Mouse (Mus musculus) spleen, adult 18-20 months (tissue): ENCODE results near the gene Samd8.

ENCODE experiments used
- DNase-seq, 2 experiments: peaks; one replicate each; pipeline ENCODE4 v3.0.0; 2022; ENCODE audit warnings: mixed read lengths in 2 of 2

The Samd8 gene

DNA sequence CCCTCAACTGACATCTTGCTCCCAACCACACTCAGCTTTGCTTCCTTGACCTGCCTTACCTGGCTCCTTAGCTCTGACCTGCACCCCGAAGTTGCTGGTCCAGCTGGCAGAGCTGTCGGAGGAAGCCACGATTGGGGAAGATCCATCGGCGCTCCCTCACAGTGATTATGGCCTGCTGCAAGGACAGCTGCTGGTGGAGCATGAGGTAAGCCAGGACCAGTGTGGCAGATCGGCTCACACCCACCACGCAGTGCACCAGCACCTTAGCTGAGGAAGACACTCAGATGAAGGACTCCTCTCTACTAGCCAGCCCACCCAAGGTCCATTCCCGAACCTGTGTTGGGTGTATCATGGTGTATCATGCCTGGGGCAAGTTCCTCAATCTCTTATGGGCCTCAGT lies 4.1 kb upstream of the Samd8 start:
- no peak for DNase-seq

DNA sequence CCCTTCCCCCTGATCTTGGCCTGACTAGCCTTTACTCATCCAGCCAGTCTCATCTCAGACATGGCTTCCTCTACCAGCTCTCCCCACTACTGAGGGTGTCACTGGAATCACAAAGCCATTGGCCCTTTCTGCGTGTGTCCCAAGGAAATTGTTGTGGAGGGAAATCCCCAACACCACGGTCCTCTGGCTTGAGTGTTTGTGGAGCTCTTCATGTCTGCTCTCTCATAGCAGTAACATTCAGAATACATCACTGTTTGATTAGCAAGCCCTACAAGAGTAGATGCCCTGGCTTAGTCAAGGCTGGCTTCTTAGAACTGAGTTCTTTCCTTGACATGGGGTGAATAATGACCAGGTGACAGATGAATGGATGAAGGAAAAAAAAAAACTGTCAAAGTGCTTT lies 3.5 kb upstream of the Samd8 start:
- DNase-seq: no peak

DNA sequence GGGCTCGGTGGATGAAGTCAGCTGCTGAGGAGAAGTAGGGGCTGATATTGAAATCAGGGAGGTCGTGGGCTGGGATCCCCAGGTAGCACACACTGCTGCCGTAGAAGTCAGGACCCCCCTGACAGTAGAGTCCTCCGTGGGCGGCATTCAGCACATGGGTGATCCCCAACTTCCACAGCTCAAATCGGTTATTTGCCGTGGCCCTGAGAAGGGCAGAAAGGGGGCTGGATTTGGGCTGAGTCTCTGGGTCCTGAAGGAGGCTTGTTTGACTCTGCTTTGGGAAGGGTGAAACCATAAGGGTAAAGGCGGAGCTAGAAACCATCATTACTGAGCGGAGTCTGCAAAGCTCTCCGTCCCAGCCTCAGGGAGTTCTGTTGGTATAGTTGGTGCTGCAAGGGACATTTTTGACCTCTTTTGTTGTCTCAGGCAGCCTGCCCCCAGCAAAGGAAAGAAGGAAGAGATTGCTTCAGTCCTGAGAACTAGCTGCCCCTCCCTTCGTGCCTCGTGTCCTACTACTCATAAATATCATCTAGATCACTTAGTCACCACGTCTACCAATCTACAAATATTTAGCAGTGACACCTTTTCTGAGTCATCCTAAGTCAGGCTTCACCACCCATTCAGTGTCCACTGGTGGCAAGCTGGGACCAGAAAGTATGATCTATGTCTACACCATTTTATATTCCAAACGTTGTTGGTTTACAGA lies 2.7 kb upstream of the Samd8 start:
- DNase-seq: no peak

DNA sequence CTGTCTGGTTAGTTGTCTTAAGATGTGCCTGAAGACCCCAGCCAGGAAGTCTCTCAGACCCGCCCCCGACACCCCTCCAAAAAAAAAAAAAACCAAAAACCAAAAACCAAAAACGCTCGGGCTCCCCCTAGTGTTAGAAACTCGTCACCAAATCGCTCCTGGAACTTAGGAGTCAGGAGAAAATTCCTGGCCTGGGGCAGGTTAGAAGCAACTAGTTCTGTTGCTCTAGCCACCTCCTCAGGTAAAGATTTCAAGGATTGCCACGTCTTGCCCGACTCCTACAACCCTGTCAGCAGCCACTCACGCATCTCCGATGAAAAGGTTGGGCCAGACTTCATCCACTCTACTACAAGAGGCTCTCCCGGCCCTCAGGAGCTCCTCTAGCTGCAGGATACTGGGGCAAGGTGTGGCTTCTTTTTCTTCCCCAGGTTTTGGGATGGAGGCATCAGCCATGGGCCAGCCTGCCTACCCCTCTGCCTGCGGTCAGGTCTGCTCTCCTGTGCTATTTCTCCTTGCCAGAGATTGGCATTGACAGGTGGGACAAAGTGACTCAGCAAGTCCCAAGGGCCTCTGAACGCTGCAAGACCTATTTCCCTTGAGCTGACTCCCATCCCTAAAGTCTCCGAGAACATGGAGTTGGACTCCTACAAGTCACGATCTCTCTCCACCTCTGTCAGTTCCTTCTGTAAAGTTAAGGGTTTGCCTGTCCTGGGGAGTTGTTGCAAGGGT lies 2.0 kb upstream of the Samd8 start:
- DNase-seq: peak in 1 of 2 experiments; percentile 40

DNA sequence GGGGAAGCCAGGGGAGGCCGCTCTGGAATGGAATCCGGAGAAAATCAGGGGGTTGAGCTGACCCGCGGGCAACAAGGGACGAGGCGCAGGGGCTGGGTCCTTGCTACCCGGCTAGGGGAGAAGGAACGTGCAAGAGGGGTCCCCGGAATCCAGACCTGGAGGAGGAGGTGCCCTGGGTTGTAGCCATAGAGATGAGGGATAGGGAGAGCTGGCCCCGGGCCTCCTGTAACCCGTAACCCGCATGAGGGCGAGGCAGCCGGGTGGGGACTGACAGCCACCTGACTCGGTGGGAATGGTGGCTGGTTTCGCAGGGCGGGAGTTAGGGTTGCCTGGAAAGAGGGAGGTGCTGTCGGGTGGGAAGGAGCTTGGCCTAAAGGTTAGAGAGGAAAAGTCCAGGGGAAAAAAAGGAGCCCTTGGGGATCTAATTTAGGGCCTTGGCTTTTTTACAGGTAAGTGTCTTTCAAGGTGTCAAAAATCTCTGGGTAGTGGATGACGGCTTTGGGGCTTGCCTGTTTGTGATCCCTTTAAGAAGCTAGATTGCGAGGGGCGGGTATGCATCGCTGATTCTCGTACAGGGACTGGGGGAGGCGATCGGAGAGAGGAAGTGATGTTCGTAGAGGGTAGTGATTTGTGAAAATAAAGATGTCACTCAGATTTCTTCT lies 681 bp downstream of the Samd8 start, which contains the start of gene Dusp13:
Gene Dusp13, minus strand, starts transcription at position 301 of the 662 bp plus-strand sequence.
- peak; percentile 33 to 44 for DNase-seq

DNA sequence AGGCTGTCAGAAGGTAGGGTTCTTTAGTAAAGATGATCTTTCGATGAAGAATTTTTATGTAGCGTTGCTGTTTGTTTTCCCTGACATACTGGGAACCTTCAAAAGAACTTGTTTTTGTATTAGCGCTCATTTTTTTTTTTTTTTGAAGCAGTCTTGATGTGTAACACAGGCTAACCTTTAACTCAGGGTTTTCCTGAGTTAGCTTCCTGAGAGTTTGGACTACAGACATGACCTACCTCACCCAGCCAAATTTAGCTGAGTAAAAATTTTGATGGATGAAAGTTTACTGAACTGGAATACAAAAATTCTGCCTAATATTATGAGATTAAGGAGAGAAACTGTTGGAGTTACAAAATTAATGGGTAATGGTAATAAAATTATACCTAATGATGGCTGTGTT lies 2.1 kb downstream of the Samd8 start:
- no peak for DNase-seq

DNA sequence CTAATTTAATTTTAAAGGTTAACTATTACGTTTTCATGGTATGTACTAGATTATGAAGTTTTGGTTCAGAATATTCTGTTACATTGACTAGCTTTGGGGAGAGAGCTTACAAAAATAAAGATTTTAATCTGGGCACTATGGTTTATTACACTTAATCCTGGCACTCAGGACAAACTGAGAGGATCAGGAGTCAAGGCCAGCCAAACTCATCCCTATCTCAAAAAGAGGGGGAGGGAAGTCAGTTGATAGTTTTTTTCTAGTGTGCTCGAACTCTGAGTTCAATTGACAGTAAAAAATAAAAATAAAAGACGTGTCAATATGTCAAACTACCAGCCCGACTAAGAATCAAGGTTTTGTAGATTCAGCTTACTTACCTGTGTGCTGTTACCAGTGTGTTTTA lies 3.0 kb downstream of the Samd8 start:
- no peak for DNase-seq

DNA sequence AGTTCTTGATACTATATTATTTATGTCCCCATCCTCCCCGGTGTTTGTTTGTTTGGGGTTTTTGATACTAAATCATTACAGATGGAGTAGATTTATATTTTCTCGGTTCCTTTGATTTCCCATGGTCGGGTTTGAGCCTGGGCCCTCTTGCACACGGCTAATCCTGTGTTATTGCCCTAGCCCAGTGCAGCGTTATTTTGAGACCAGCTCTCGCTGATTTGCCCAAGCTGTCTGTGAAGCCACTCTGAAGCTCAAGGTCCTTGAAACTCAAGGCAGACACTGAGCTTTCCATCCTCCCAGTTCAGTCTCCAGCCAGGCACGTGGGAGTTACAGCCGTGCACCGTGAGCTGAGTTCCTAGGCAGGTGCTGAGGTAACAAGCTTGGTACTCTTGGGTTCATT lies 11.2 kb downstream of the Samd8 start:
- DNase-seq: no peak

DNA sequence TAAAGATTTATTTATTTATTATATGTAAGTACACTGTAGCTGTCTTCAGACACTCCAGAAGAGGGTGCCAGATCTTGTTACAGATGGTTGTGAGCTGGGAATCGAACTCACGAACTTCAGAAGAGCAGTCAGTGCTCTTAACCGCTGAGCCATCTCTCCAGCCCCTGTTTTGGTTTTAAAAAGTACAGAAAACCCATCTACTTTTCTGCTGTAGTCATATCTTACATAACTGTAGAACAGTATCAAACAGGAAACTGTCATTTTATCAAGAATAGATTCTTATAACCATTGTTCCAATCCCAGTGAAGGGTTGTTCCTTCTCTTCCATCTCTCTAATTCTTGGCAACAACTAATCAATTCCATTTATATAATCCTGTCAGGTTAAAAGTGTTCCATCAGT lies 13.4 kb downstream of the Samd8 start:
- DNase-seq: no peak

DNA sequence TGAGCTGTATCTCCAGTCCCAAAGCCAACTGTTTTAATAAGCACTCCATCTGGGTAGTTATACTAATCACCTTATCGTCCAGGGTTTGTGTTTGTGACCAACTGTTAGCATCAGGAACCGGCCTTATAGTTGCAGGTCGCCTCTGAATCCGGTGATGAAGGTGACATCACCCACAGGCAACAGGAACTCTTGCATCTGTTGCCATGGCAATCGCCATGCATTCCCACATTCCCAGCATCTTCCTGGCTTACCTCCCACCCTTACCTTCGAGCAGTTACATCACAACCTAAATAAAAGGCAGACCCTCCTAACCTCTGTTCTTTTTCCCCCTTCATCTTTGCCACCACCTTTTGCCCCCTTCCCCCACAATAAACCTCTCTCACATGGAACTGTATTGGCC lies 14.3 kb downstream of the Samd8 start:
- no peak for DNase-seq

DNA sequence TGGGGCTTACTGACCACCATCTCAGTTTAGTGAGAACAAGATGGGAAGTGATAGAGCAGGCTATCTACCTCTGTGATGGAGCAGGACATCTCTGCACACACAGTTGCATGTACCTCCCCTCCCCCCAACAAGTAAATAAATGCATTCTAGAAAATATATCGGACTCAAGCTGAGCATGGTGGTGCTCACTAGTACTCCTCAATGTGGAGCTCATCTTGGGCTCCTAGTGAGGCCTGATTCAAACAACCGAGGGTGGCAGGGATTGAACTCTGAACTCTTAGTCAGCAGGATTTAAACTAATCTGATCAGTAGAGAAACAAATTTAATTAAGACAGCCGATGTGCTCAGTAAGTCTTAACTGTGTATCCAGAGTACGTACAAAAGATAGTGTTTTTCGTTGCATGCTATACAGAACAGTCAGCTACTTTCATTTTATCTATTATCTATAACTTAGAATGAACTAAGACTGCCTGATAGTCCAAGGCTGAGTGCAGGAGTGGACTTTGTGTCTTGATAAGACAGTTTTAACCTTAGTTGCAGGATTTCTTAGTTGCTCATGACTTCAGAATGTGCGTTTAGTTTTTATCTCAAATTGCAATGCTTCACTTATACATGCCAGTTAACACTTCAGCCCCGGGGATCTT lies 15.5 kb downstream of the Samd8 start:
- DNase-seq: no peak

DNA sequence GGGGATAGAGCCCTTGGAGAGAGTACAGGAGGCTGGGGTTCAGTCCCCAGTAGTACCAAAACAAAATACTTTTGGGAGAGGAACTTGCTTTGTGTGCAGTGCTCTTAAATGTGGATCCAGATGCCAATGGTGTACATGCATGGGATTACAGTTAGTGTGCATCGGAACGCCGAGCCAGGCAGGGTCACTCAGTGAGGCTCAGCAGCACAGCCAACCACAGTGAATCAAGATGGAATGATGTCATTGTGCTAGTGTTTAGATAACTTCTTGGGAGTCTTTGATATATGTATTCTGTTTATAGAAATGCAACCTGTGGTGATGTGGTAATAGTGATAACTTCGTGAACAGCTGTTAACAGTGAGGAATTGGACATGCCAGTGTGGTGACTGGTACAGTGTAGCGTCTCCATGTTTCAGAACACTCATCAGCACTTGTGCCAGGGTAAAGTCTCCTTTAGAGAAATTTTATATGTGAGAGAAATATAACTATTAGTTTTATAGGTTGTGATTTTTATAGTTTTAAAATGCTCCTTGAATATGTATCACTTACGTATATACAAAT lies 16.1 kb downstream of the Samd8 start:
- DNase-seq: no peak

DNA sequence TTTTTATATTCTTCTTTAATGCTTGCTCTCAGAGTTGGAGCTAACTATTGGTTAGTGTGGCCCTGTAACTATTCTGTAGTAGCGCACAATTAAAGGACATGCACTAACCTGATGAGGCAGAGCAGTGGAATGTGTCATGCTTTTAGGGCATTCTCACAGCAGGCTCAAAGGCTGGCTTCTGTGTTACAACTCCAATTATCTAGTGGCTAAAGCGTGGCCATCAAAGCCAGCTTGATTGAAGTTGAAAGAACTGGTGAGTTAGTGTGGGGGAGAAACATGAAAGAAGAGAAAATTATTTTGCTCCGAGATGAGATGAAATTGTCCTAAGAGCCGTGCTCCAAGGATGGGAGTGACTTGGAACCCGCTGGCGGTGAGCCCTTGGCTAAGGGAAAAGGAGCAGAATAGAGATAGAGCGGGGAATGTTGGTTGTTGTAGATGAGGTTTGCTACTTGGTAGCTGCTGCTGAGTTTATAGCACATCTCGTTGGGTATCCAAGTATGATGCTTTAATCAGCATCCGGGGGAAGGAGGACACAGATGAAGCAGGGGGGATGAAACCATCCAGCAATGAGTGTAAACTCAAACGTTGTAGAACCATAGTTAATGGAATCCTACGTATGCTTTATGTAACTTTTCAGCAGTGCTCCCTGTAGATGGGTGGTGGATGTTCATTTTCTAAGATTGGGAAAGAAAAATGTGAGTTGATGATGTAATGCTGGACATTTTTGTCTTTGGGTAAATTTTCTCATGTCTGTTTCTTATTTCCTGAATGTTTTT lies 22.4 kb downstream of the Samd8 start:
- DNase-seq: no peak

DNA sequence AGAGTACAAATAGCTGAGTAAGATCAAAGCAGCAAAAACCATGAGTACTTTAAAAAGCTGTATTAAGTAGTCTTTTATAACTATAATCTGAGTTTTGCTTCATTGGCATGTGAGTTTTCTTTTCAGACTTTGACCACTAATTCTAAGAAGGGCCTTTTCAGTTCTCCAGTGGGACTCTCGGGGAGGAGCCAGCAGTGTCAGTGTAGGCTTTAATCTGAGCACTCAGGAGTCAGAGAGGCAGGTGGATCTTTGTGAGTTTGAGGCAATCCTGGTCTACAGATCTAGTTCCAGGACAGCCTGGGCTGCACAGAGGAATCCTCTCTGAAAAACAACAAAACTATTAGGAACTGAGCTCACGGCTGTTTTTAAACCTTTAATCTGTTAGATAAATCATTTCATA lies 23.6 kb downstream of the Samd8 start:
- no peak for DNase-seq

DNA sequence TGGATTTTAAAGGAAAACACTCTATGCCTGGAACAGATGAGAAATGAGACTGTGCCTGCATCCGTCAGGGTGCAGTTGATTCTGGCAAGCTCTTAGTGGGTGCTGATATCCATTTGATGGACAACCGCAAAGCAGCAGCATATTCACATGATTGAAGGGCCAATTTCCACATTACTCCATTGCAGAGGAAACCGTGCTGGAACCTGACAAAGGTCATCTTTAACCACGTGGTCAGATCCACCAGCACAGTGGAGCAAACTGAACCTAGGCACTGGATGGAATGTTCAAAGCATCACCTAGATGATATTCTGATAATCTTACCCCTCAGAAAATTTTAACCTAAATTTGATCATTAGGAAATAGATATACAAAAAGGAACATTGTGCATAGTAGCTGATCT lies 25.9 kb downstream of the Samd8 start:
- no peak for DNase-seq

DNA sequence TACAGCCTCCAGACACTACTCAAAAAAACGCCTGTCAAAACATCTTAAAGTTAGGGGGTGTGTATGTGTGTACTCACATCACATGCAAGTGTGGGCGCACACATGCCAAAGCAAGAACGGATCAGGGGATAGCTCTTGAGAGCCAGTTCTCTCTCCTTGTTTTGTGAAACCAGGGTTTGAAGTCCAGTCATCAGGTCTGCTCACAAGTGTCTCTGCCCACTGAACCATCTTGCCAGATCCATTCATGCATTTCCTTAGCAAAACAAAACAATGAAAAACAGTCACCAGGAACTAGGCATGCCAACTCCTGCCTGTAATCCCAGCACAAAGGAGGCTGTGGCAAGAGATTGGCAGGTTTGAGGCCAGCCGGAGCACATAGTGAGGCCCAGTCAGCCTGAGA lies 36.2 kb downstream of the Samd8 start:
- no peak for DNase-seq

DNA sequence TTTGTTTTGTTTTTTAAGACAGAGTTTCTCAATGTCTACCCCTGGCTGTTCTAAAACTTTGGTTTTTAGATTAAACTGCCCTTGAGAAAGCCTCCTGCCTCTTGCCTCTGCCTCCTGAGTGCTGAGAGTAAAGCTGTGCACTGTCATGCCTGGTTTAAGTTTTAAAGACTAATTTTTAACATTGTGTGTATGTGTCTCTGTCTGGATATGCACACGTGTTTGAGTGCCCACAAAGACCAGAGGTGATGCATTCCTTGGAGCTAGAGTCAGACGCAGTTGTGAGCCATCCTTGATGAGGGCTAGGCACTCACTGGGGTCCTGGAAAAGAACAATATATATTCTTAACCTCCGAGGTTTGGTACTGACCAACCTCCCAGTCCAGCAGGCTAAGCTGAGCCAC lies 37.0 kb downstream of the Samd8 start:
- no peak for DNase-seq

DNA sequence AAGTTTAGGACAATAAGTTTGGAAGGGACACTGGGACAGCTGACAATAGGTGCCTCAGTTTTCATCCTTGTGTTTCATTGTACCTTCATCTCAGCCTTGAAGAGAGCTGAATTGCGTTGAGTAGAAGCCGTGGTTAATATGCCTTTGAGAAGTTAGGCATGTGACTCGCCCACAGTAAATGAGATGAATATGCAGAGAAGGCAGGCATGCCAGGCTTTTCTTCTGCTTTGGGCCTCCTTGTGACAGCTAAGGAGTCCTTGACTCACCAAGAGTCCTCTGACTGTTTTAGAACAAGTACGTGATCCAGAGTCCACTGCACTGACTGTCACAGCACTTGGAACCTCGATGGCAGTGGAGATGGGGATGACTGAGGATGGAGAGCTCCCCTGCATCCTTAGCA lies 37.8 kb downstream of the Samd8 start:
- no peak for DNase-seq

DNA sequence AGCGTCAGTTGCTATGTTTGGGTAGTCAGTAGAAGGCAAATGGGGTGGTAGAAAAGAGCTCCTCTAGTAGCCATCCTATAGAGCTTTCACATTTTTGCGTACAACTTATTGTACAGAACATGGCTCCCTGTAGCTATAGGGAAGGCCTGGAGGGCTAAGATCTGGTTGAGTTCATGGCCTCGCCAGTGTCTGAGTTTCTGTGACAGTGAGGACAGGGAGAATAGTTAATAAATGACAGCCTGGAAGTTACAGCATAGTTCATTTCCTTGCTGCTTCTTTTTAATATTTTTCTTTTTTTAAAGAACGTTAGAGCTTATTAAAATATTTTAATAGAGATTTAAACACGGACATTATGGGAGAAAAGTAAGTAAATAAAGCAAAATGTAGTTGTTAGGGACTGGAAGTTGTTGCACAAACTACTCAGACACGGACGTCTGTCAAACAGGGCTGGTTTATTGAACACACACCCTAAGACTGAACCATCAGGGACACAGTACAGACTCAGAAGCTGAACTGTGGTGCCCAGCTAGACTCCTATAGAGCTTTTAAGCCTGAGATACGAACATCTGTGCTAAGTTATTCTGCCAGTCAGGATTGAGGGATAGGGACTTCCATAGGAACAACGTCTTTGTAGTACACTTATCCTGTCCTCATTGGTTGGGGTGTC lies 40.4 kb downstream of the Samd8 start:
- DNase-seq: no peak

DNA sequence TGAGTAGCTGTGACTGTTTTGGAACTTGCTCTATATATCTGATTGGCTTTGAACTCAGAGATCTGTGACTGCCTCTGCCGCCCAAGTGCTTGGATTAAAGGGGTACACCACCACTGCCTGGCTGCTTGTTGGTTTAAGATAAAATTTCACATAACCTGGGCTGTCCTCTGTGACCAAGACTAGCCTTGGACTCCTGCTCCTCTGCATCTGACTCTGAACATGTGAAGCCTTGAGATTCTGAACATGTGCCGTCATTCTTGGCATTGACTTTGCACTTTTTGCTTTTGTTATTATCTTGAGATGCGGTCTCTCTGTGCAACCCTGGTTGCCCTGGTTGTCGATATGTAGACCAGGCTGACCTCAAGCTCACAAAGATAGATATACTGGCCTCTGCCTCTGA lies 41.4 kb downstream of the Samd8 start:
- DNase-seq: no peak

DNA sequence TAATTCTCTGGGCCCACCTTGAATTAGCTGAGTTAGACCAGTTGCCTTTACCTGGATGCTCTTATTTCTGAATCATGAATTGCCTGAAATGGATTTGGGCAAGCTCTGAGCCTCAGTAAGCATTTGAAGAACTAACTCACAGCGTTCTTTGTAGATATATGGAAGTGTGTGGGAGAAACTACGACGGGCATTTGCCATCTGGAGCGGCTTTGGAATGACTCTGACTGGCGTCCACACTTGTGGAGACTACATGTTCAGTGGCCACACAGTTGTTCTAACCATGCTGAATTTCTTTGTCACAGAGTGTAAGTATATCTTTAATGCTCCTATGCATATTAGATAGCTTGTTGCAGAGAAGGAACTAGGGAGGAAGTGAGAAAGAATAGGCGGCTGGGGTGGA lies 41.9 kb downstream of the Samd8 start:
- no peak for DNase-seq

DNA sequence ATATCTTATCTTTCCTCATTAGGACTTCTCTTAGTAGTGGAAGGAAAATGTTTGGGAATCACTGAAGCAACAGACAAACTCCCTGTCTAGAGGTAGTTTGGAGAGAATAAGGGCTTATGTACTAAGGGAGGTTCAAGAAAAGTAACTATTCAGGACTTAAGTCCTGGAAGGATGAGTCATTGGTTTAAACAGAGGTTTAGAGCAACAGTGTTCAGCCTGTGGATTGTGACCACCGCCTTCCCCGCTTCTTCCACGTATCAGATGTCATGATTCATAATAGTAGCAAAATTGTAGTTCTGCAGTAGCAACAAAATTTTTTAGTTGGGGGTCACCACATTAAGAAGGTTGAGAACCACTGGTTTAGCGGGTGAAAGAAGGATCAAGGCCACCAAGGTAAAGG lies 50.3 kb downstream of the Samd8 start:
- no peak for DNase-seq
